Mouse (Mus musculus) midbrain, embryonic 12.5 days (tissue): Measurements from ENCODE around the gene Cdc6. TPM values are rescaled to one million over a fixed set of nuclear protein-coding genes. Genes with fewer than 3 reads are reported as not detected.

ENCODE experiments used
- ATAC-seq: fragments of 200-750 bp; cut with Nextera tagmentation; 2 replicates; pipeline ENCODE4 v1.8.0; 2017; ENCODE audit warnings: low read depth, moderate TSS enrichment, moderate library complexity; ENCODE audit not compliant: low FRiP score
- H3K27ac ChIP-seq: fragments of 300-500 bp; sonication (generic); replicated peaks from 2 replicates; pipeline ENCODE4 v1.5.1; 2016; ENCODE audit warnings: mild to moderate bottlenecking
- H3K27me3 ChIP-seq: fragments of 300-500 bp; sonication (generic); 2 replicates; pipeline ENCODE4 v1.6.1; 2016; ENCODE audit warnings: mild to moderate bottlenecking
- H3K36me3 ChIP-seq: fragments of 300-500 bp; sonication (generic); 2 replicates; pipeline ENCODE4 v1.6.1; 2016
- H3K4me1 ChIP-seq: fragments of 300-500 bp; sonication (generic); 2 replicates; pipeline ENCODE4 v1.6.1; 2016
- H3K4me2 ChIP-seq: fragments of 300-500 bp; sonication (generic); replicated peaks from 2 replicates; pipeline ENCODE4 v1.6.1; 2016; ENCODE audit warnings: mild to moderate bottlenecking, moderate library complexity
- H3K4me3 ChIP-seq: fragments of 300-500 bp; sonication (generic); 2 replicates; pipeline ENCODE4 v1.5.1; 2016; ENCODE audit warnings: mild to moderate bottlenecking
- H3K9ac ChIP-seq: fragments of 300-500 bp; sonication (generic); replicated peaks from 2 replicates; pipeline ENCODE4 v1.6.1; 2016; ENCODE audit warnings: mild to moderate bottlenecking, moderate library complexity
- H3K9me3 ChIP-seq: fragments of 300-500 bp; sonication (generic); 2 replicates; pipeline ENCODE4 v1.6.1; 2016; ENCODE audit warnings: mild to moderate bottlenecking
- WGBS: fragments of 180-500 bp; shearing (Covaris S2); methylation state at CpG from one replicate; pipeline ENCODE4 v1.1.7; 2016; 5-methylcytosine and 5-hydroxymethylcytosine counted together
- polyA plus RNA-seq: library from polyadenylated mRNA; unstranded; fragments of >200 nt; fragmentation: Nextera tagmentation; extraction: Ambion mirVana; gene quantifications from 2 replicates; pipeline ENCODE4 v1.2.1, GENCODE M21; 2016

The Cdc6 gene
- polyA plus RNA-seq, 1 experiment from 2014 or later = 28.3 TPM

DNA sequence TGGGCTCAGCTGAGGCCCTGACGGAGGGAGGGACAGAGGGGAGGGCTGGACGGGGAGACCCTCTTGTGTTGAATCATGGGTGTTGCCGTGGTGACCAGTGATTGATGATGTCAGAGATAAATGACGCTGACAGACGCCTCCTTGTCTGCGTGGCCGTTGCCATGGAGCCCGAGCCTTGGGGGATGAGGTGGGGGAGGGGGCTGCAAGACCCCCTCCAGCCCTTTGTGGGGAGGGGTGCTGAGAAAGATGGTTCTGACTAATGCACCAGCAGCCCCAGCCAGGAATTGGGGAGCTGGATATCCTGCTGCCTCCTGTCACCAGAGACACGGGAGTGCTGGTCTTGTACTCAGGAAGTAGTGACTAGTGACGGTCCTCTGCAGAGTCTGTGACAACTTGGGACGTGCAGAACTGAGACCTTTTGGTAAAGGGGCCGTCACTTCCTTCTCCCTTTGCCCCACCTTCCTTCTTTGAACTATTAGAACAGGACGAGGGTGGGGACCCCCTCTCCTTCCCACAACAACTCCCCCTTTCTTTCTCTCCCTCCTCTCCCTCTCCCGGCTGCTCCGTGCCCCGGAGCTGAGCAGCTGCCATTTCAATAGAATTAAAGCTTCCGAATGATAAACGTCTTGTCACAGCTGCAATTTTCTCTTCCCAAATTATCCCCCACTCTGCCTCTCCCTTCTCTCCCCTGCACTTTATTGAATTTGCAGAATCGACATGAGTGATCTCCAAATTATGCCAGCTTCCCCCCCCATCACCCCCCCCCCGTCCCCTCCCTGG, 61.3 kb downstream of the Cdc6 start:
- Histone ChIP-seq H3K27me3 (0 out of 2 replicates have a peak, but pooled peaks cover 7% of the 10 kb centered on the region), H3K4me1 (peaks cover 78% of the 10 kb centered on the region), H3K9ac (peak overlapping the region; percentile 50), H3K9me3 (no peaks in the 10 kb centered on the region), H3K4me2 (peak overlapping the region; percentile 52), H3K27ac (peak overlapping the region; percentile 95), H3K4me3 (peak overlapping the region; percentile 20), H3K36me3 (peaks cover 22% of the 10 kb centered on the region)
- peak; percentile 53 for ATAC-seq
- WGBS = 5% methylated on average over 20 of the region's 20 CpGs

GRCm38 (mm10) chr11:98969496-98969927, 61.9 kb downstream of the Cdc6 start:
- Histone ChIP-seq H3K27me3 (0 out of 2 replicates have a peak, but pooled peaks cover 7% of the 10 kb centered on the region), H3K27ac (peak overlapping the region; percentile 95), H3K36me3 (peaks cover 22% of the 10 kb centered on the region), H3K9ac (peak overlapping the region; percentile 50), H3K4me3 (peak overlapping the region; percentile 20), H3K4me2 (peak overlapping the region; percentile 52), H3K4me1 (peaks cover 72% of the 10 kb centered on the region), H3K9me3 (no peaks in the 10 kb centered on the region)
- WGBS = 12% methylated on average over 17 of the region's 17 CpGs
- ATAC-seq = peak; percentile 28

GRCm38 (mm10) chr11:98970191-98970925, 62.8 kb downstream of the Cdc6 start:
- ATAC-seq = peak; percentile 0; the same call in 1 of the 2 replicates
- 63% methylated on average over 29 of the region's 29 CpGs for WGBS

DNA sequence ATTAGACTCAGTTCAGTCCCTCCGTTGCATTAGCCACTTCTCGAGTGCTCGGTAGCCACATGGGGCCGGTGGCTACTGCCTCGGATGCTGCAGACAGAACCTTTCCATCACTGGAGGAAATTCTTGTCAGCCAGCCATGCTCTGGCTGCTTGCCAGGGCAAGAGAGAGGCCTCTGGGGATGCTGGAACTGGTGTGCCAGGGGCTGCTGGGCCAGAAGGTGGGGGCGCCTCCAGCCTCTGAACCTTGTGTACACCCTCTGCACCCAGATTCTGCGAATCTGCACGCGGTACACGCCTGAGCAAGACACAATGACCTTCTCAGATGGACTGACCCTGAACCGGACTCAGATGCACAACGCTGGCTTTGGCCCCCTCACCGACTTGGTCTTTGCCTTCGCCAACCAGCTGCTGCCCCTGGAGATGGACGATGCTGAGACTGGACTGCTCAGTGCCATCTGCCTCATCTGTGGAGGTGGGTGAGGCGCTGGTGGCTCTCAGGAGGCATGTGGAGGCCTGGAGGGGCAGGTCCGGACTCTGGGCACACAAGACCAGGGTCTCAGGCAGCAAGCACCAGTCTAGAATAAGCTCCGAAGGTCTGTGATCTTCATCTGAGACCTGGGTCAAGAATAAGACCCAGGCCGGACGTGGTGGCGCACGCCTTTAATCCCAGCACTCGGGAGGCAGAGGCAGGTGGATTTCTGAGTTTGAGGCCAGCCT, 63.9 kb downstream of the Cdc6 start:
- WGBS = 79% methylated on average over 23 of the region's 23 CpGs
- Histone ChIP-seq H3K4me2 (no peak overlapping the region), H3K4me3 (no peak overlapping the region), H3K27me3 (0 out of 2 replicates have a peak, but pooled peaks cover 7% of the 10 kb centered on the region), H3K27ac (peak overlapping the region; percentile 95), H3K36me3 (peaks cover 22% of the 10 kb centered on the region), H3K9ac (no peak overlapping the region), H3K4me1 (peaks cover 53% of the 10 kb centered on the region), H3K9me3 (no peaks in the 10 kb centered on the region)
- ATAC-seq = no peak

More at GRCm38 (mm10) chr11:98970191-98970925, 62.8 kb downstream of the Cdc6 start:
- Histone ChIP-seq H3K4me3 (no peak overlapping the region), H3K27me3 (0 out of 2 replicates have a peak, but pooled peaks cover 7% of the 10 kb centered on the region), H3K4me1 (peaks cover 64% of the 10 kb centered on the region), H3K27ac (peak overlapping the region; percentile 95), H3K36me3 (peaks cover 22% of the 10 kb centered on the region), H3K9me3 (no peaks in the 10 kb centered on the region), H3K9ac (peak overlapping the region; percentile 50; the same call in 1 of the 2 replicates), H3K4me2 (0 out of 2 replicates have a peak overlapping the region, but pooled peaks have one; percentile 52)

GRCm38 (mm10) chr11:98972215-98972614, 64.6 kb downstream of the Cdc6 start:
- ATAC-seq = peak; percentile 8; the same call in 1 of the 2 replicates
- WGBS = 51% methylated on average over 9 of the region's 9 CpGs
- no peak overlapping the region for H3K27ac ChIP-seq
- peaks cover 45% of the 10 kb centered on the region for H3K4me1 ChIP-seq
- H3K4me3 ChIP-seq = no peak overlapping the region
- no peak overlapping the region for H3K9ac ChIP-seq
- H3K36me3 ChIP-seq = peaks cover 22% of the 10 kb centered on the region
- 0 out of 2 replicates have a peak, but pooled peaks cover 7% of the 10 kb centered on the region for H3K27me3 ChIP-seq
- no peak overlapping the region for H3K4me2 ChIP-seq
- H3K9me3 ChIP-seq = no peaks in the 10 kb centered on the region

DNA sequence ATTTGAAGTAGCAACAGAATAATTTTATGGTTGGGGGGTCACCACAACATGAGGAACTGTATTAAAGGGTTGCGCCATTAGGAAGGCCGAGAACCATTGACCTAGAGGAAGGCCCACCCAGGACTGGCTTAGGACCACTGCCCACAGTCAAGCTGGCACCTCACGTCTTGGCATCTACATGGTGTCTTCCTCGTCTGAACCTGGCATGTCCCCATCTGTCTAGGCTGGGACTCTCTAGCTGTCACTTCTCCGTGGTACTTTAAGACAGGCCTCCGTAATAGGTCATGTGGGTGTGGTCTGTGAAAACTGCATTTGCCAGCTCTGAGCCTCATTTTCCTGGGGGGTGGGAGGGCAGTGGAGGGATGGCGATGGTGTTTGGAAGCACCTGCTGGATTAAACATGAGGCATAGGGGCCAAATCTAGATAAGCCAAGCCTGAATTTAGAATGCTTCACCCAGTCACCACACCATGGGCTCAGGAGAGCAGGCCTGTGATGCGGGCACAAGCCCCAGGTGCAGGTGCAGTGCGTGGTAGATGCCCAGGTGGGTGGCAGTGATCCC, 65.3 kb downstream of the Cdc6 start:
- no peak for ATAC-seq
- Histone ChIP-seq H3K36me3 (peaks cover 22% of the 10 kb centered on the region), H3K9ac (no peak overlapping the region), H3K4me1 (peaks cover 39% of the 10 kb centered on the region), H3K4me2 (no peak overlapping the region), H3K27ac (no peak overlapping the region), H3K27me3 (0 out of 2 replicates have a peak, but pooled peaks cover 7% of the 10 kb centered on the region), H3K9me3 (no peaks in the 10 kb centered on the region), H3K4me3 (no peak overlapping the region)
- 89% methylated on average over 9 of the region's 9 CpGs for WGBS

Other genes with a start within 250 kb of the Cdc6 start
- not detected in 2 replicates for gene Gsdma, start 243.4 kb upstream of the Cdc6 start, polyA plus RNA-seq
- gene Psmd3, start 225.2 kb upstream of the Cdc6 start, polyA plus RNA-seq = 234 and 244 TPM in 2 replicates
- not detected in 2 replicates for gene Csf3, start 206.5 kb upstream of the Cdc6 start, polyA plus RNA-seq
- gene Med24, start 178.4 kb upstream of the Cdc6 start, polyA plus RNA-seq = 96.5 and 97.7 TPM in 2 replicates
- gene Thra, start 167.2 kb upstream of the Cdc6 start, polyA plus RNA-seq = 45.3 and 47.6 TPM in 2 replicates
- 1.2 and 1.5 TPM in 2 replicates for gene Nr1d1, start 132.5 kb upstream of the Cdc6 start, polyA plus RNA-seq
- gene Msl1, start 112.3 kb upstream of the Cdc6 start, polyA plus RNA-seq = 38.6 and 42.4 TPM in 2 replicates
- 65.5 and 74.2 TPM in 2 replicates for gene Casc3, start 102.9 kb upstream of the Cdc6 start, polyA plus RNA-seq
- gene Rapgefl1, start 71.0 kb upstream of the Cdc6 start, polyA plus RNA-seq = 3.0 and 3.1 TPM in 2 replicates
- gene Wipf2, start 44.2 kb upstream of the Cdc6 start, polyA plus RNA-seq = 4.9 TPM in 2 replicates
- 15.5 and 17.3 TPM in 2 replicates for gene Rara, start 20.0 kb downstream of the Cdc6 start, polyA plus RNA-seq
- gene Gjd3, start 75.2 kb downstream of the Cdc6 start, polyA plus RNA-seq = 0.67 and 0.80 TPM in 2 replicates
- gene Top2a, start 116.4 kb downstream of the Cdc6 start, polyA plus RNA-seq = 305 and 311 TPM in 2 replicates
- 246 and 322 TPM in 2 replicates for gene Igfbp4, start 133.4 kb downstream of the Cdc6 start, polyA plus RNA-seq
- 0.12 and 0.19 TPM in 2 replicates for gene Tns4, start 181.5 kb downstream of the Cdc6 start, polyA plus RNA-seq
- 0.11 TPM in 1 of 2 replicates, not detected in the other for gene Ccr7, start 247.3 kb downstream of the Cdc6 start, polyA plus RNA-seq